9 mouse cellular contexts compared by ENCODE assay signal in genomic region chr9:64351191-64351590, GRCm38 (mm10). TPM values are rescaled to one million over a fixed set of nuclear protein-coding genes. Genes with fewer than 3 reads are reported as not detected.
DNase-seq lines count a peak whose midpoint lies in the region; ATAC-seq and TF ChIP-seq lines count a peak whose summit lies in the region.
"Had no signal": no experiment of that assay in that cellular context is flagged by ENCODE, and none has a peak within 500 bp of the region (broad histone marks: within the 10 kb centered on the region; RNA-seq: fewer than 3 reads in every experiment).

No protein-coding gene starts in this region.

- H3K4me1 ChIP-seq in liver, embryonic 12.5 days, result no peaks in the 10 kb centered on the region
- no peaks in the 10 kb centered on the region for H3K4me1 ChIP-seq in CH12.LX (ENCODE audit: control insufficient read depth in 1 of 2, insufficient read depth in 2 of 2)
- no peaks in the 10 kb centered on the region for H3K4me1 ChIP-seq in liver, postnatal 0 days (ENCODE audit: insufficient read depth)
- H3K4me1 ChIP-seq in kidney, embryonic 15.5 days, result no peaks in the 10 kb centered on the region
- H3K4me1 ChIP-seq: heart, embryonic 15.5 days had no signal

- dilution Hi-C loops in CH12.LX (cut with MboI; ENCODE audit: extremely low pct_ligation_motif_present, extremely low pct_unique_long_range_greater_than_20kb, low sequenced_read_pairs), result no loop called here

- no peak overlapping the region for H3K4me2 ChIP-seq in liver, embryonic 12.5 days
- no peak overlapping the region for H3K4me2 ChIP-seq in CH12.LX (ENCODE audit: insufficient read depth, low read depth, poor library complexity, severe bottlenecking)
- H3K4me2 ChIP-seq in liver, postnatal 0 days (ENCODE audit: low read depth, low read length), result no peak overlapping the region
- no peak overlapping the region for H3K4me2 ChIP-seq in kidney, embryonic 15.5 days
- H3K4me2 ChIP-seq: heart, embryonic 15.5 days had no signal

- H3K9me3 ChIP-seq in liver, embryonic 12.5 days (replicated peaks), result no peaks in the 10 kb centered on the region
- H3K9me3 ChIP-seq in CH12.LX (replicated peaks; ENCODE audit: low read length), result no peaks in the 10 kb centered on the region
- no peaks in the 10 kb centered on the region for H3K9me3 ChIP-seq in liver, postnatal 0 days (ENCODE audit: low read length)
- no peaks in the 10 kb centered on the region for H3K9me3 ChIP-seq in kidney, embryonic 15.5 days (replicated peaks)
- H3K9me3 ChIP-seq: heart, embryonic 15.5 days had no signal

- H3K9ac ChIP-seq in liver, embryonic 12.5 days, result no peak overlapping the region
- no peak overlapping the region for H3K9ac ChIP-seq in CH12.LX (ENCODE audit: insufficient read depth, low read depth)
- no peak overlapping the region for H3K9ac ChIP-seq in liver, postnatal 0 days (replicated peaks)
- H3K9ac ChIP-seq in kidney, embryonic 15.5 days, result no peak overlapping the region
- H3K9ac ChIP-seq: heart, embryonic 15.5 days had no signal

- POLR2A ChIA-PET in Patski (lab: Charles Lee), result no interaction called here

- TF ChIP-seq EP300 in CH12.LX (IDR thresholded peaks at IDR 0.05; ENCODE audit: low read length), result no peak
- no peak for TF ChIP-seq EP300 in liver, postnatal 0 days (IDR thresholded peaks at IDR 0.05; ENCODE audit: low read depth)

- H3K79me2 ChIP-seq in CH12.LX (replicated peaks; ENCODE audit: control insufficient read depth, extremely low read depth, insufficient read depth, poor library complexity, severe bottlenecking), result no peaks in the 10 kb centered on the region

- TF ChIP-seq POLR2A in CH12.LX (IDR thresholded peaks at IDR 0.05; ENCODE audit: low read depth, low read length), result no peak

- WGBS in liver, embryonic 12.5 days (ENCODE audit: insufficient replicate concordance), result 26% methylated on average over 3 of the region's 3 CpGs
- WGBS in liver, postnatal 0 days (ENCODE audit: insufficient replicate concordance), result 31% methylated on average over 3 of the region's 3 CpGs
- 40% methylated on average over 3 of the region's 3 CpGs for WGBS in kidney, embryonic 15.5 days

- no peak for ATAC-seq in liver, embryonic 12.5 days
- no peak for ATAC-seq in Patski
- no peak for ATAC-seq in liver, postnatal 0 days
- no peak for ATAC-seq in kidney, embryonic 15.5 days (replicated peaks; ENCODE audit: low FRiP score)
- ATAC-seq in megakaryocyte-erythroid progenitor cell, adult 5-6 weeks (replicated peaks; ENCODE audit: low FRiP score, low TSS enrichment, poor library complexity, severe bottlenecking), result no peak

- in situ Hi-C loops in CH12.LX (cut with MboI; ENCODE audit: low pct_ligation_motif_present, low pct_unique_long_range_greater_than_20kb, low sequenced_read_pairs) (no loop called here), Patski (cut with MboI; ENCODE audit: low pct_unique_long_range_greater_than_20kb) (no loop called here)

- no peaks in the 10 kb centered on the region for H3K36me3 ChIP-seq in liver, embryonic 12.5 days
- H3K36me3 ChIP-seq in CH12.LX (replicated peaks in 1 of 2; ENCODE audit: control insufficient read depth in 1 of 2, insufficient read depth in 1 of 2, low read length in 1 of 2), result no peaks in the 10 kb centered on the region
- no peaks in the 10 kb centered on the region for H3K36me3 ChIP-seq in liver, postnatal 0 days (replicated peaks; ENCODE audit: insufficient read depth, low read length)
- H3K36me3 ChIP-seq in kidney, embryonic 15.5 days, result no peaks in the 10 kb centered on the region
- H3K36me3 ChIP-seq: heart, embryonic 15.5 days had no signal

- CTCF ChIA-PET in Patski (lab: Charles Lee), result no interaction called here

- TF ChIP-seq CTCF in CH12.LX (conservative IDR thresholded peaks at IDR 0.05 in 1 of 2, IDR thresholded peaks at IDR 0.05 in 1 of 2; ENCODE audit: low read depth in 2 of 2, low read length in 2 of 2) (peak; percentile 58 to 64), Patski (IDR thresholded peaks at IDR 0.05) (peak; percentile 62)
- TF ChIP-seq CTCF in liver, postnatal 0 days (IDR thresholded peaks at IDR 0.05; ENCODE audit: low read depth), result peak; percentile 78

- DNase-seq in liver (peak; percentile 32), CH12.LX (ENCODE audit: extremely low read depth) (peak; percentile 33), Patski (ENCODE audit: low read depth, low spot score) (no peak)
- DNase-seq in liver, postnatal 0 days, result peak; percentile 44
- DNase-seq in ovary, adult 18-20 months (ENCODE audit: low spot score), result no peak

- peak; percentile 7 for TF ChIP-seq RAD21 in CH12.LX (IDR thresholded peaks at IDR 0.05; ENCODE audit: low read depth, low read length)

- no peaks in the 10 kb centered on the region; the same call in 1 of the 2 replicates for H3K27me3 ChIP-seq in liver, embryonic 12.5 days (replicated peaks)
- H3K27me3 ChIP-seq in CH12.LX (replicated peaks) (no peaks in the 10 kb centered on the region), Patski (no peaks in the 10 kb centered on the region)
- H3K27me3 ChIP-seq in liver, postnatal 0 days (ENCODE audit: insufficient read depth, low read length), result no peaks in the 10 kb centered on the region
- no peaks in the 10 kb centered on the region for H3K27me3 ChIP-seq in kidney, embryonic 15.5 days
- H3K27me3 ChIP-seq: heart, embryonic 15.5 days had no signal

- H3K4me3 ChIP-seq in liver, embryonic 12.5 days, result no peak overlapping the region
- H3K4me3 ChIP-seq in CH12.LX (replicated peaks in 1 of 3; ENCODE audit: low read depth in 2 of 3, low read length in 2 of 3, poor library complexity in 1 of 3), result no peak overlapping the region
- no peak overlapping the region for H3K4me3 ChIP-seq in liver, postnatal 0 days (ENCODE audit: low read depth, low read length)
- H3K4me3 ChIP-seq in kidney, embryonic 15.5 days (replicated peaks), result no peak overlapping the region
- H3K4me3 ChIP-seq: heart, embryonic 15.5 days had no signal

- H3K27ac ChIP-seq in liver, embryonic 12.5 days, result no peak overlapping the region
- no peak overlapping the region for H3K27ac ChIP-seq in CH12.LX (ENCODE audit: insufficient read depth, low read depth)
- no peak overlapping the region for H3K27ac ChIP-seq in liver, postnatal 0 days (ENCODE audit: low read depth)
- no peak overlapping the region for H3K27ac ChIP-seq in kidney, embryonic 15.5 days
- H3K27ac ChIP-seq: heart, embryonic 15.5 days had no signal

TF ChIP-seq in CH12.LX, 34 proteins besides CTCF, POLR2A, EP300 and RAD21:
- TF ChIP-seq CHD2 (IDR thresholded peaks at IDR 0.05; ENCODE audit: low read length) (no peak), ZMIZ1 (IDR thresholded peaks at IDR 0.05; ENCODE audit: low read depth, low read length) (no peak), ZKSCAN1 (IDR thresholded peaks at IDR 0.05; ENCODE audit: borderline replicate concordance, low read depth, low read length) (no peak), SMC3 (IDR thresholded peaks at IDR 0.05; ENCODE audit: low read depth, low read length) (peak; percentile 25; the same call in 1 of the 2 replicates), MEF2A (IDR thresholded peaks at IDR 0.05; ENCODE audit: borderline replicate concordance, low read depth, low read length) (no peak), KAT2A (IDR thresholded peaks at IDR 0.05; ENCODE audit: insufficient replicate concordance, low read length) (no peak), JUND (conservative IDR thresholded peaks at IDR 0.05; ENCODE audit: low read depth, low read length) (no peak), TBP (conservative IDR thresholded peaks at IDR 0.05; ENCODE audit: low read depth, low read length) (no peak), POLR2AphosphoS2 (IDR thresholded peaks at IDR 0.05; ENCODE audit: low read depth, low read length) (no peak)
TF ChIP-seq in CH12.LX: peak in this region for 1.

RNA-seq across cellular contexts. Expression of gene Dis3l, which starts 10.1 kb away (rescaled TPM):
- polyA plus RNA-seq in liver, embryonic 12.5 days (2016; fragmentation: Nextera tagmentation; extraction: Ambion mirVana), result 13.8 and 14.3 TPM in 2 replicates
- total RNA-seq in CH12.LX (2012; rRNA removed) (8.8 and 9.0 TPM in 2 replicates), CH12.LX (2014; rRNA removed) (6.6 and 6.8 TPM in 2 replicates)
- polyA plus RNA-seq in CH12.LX (2012; ENCODE audit: insufficient read length, low read depth) (9.5 and 9.6 TPM in 2 replicates), Patski (2021) (21.8 TPM)
- polyA plus RNA-seq in liver, postnatal 0 days (2015; fragmentation: Nextera tagmentation; extraction: Ambion mirVana), result 3.7 and 5.1 TPM in 2 replicates
- 21.6 and 22.5 TPM in 2 replicates for polyA plus RNA-seq in kidney, embryonic 15.5 days (2015; fragmentation: Nextera tagmentation; extraction: Ambion mirVana)
- 13.2 and 20.7 TPM in 2 replicates for total RNA-seq in megakaryocyte-erythroid progenitor cell, adult 5-6 weeks (2014; fragmentation: Nextera tagmentation)
- 20.0 and 20.4 TPM in 2 replicates for total RNA-seq in megakaryocyte-erythroid progenitor cell, adult 5-6 weeks (2017)

RNA-seq across cellular contexts. Expression of gene Megf11, which starts 34.2 kb away (rescaled TPM):
- polyA plus RNA-seq in liver, embryonic 12.5 days (2016; fragmentation: Nextera tagmentation; extraction: Ambion mirVana), result 0.27 and 0.31 TPM in 2 replicates
- total RNA-seq in CH12.LX (2012; rRNA removed) (0.04 TPM in 2 replicates), CH12.LX (2014; rRNA removed) (not detected in 2 replicates)
- polyA plus RNA-seq in CH12.LX (2012; ENCODE audit: insufficient read length, low read depth) (0.19 and 0.59 TPM in 2 replicates), Patski (2021) (1.3 TPM)
- polyA plus RNA-seq in liver, postnatal 0 days (2015; fragmentation: Nextera tagmentation; extraction: Ambion mirVana), result 0.11 and 0.15 TPM in 2 replicates
- polyA plus RNA-seq in kidney, embryonic 15.5 days (2015; fragmentation: Nextera tagmentation; extraction: Ambion mirVana), result 3.9 and 4.0 TPM in 2 replicates
- total RNA-seq in megakaryocyte-erythroid progenitor cell, adult 5-6 weeks (2014; fragmentation: Nextera tagmentation), result not detected in 2 replicates
- not detected in 2 replicates for total RNA-seq in megakaryocyte-erythroid progenitor cell, adult 5-6 weeks (2017)

Comparison
In these comparisons a context has a peak if more than half of its experiments do, and no peak if none do; other contexts are left out.
1. DNase-seq: peak in liver (single experiment), CH12.LX (single experiment) and liver, postnatal 0 days (single experiment); none in Patski (single experiment) and ovary, adult 18-20 months (single experiment).
2. Peak in every context shown above with its lines, with median percentiles within 50 percentile points of each other: CTCF ChIP-seq.